Mouse (Mus musculus) E14TG2a.4 (cell line): ENCODE data around the gene Thyn1.

Experiments
- CTCF ChIP-seq: conservative IDR thresholded peaks from 2 replicates; pipeline ENCODE4 v1.5.1; 2014; ENCODE audit warnings: low read length
- NANOG ChIP-seq: IDR thresholded peaks from 2 replicates; pipeline ENCODE4 v1.6.1; 2014; ENCODE audit warnings: borderline replicate concordance, low read length, mixed read lengths

DNA sequence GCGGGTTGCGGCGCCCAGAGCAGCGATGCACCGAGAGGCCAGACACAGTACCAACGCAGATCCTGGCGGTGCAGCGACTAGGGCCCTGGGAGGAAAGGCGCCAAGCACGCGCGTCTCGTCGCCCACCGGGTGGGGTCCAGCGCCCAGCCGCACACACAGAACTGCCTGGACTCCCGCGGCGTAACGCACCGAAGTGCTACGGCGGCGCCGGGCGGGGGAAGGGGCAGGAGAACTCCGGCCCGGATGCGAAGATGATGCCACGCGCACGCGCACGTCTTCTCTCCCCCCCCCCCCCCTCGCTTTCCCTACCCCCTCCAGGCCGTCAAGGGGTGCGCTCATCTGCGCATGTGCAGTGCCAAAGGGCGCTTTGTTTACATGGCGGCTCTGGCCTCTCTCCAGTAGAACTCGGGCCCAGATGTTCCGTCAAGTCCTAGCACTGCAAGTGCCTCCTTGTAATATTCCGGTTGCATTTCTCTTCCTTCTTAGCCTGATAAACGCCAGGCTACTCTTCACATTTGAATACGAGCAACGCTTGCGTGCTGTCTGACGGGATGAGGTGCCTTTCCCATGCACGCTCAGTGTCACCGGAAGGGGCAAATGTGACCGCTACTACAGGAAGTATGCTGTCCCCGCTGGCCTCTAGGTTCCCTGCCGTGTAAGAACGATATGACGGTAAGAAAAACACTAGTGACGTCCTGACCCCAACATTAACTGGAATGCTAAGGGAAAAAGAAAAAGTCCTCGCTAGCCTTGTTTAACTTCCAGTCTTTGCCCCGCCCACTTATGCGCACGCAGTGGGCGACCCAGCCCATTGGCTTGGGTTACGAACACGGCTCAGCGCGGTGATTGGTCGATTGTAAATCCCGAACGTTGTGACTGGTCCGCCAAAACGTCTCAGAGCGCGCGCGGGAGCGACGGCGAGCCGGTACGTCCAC lies 30.6 kb downstream of the Thyn1 start, which contains the start of the genes Vps26b and Ncapd3:
- no peak for TF ChIP-seq CTCF
- TF ChIP-seq NANOG = no peak
